Mouse (Mus musculus) liver, adult (tissue): ENCODE measurements around the gene Znfx1.

Experiments used
- GATA4 ChIP-seq: IDR thresholded peaks from 2 replicates; pipeline ENCODE4 v1.6.1; 2014; ENCODE audit warnings: mild to moderate bottlenecking, low read length; ENCODE audit not compliant: insufficient replicate concordance

Gene Znfx1

GRCm38 (mm10) chr2:167062965-167063880, at the start of gene Znfx1:
Gene Znfx1, minus strand, starts transcription at chr2:167063015.
- TF ChIP-seq GATA4, result no peak

GRCm38 (mm10) chr2:167112259-167112658, 49.4 kb upstream of the Znfx1 start:
- TF ChIP-seq GATA4, result no peak

GRCm38 (mm10) chr2:167109506-167109905, 46.7 kb upstream of the Znfx1 start:
- no peak for TF ChIP-seq GATA4

GRCm38 (mm10) chr2:167103546-167103945, 40.7 kb upstream of the Znfx1 start:
- TF ChIP-seq GATA4, result no peak

GRCm38 (mm10) chr2:167101743-167102441, 39.1 kb upstream of the Znfx1 start:
- TF ChIP-seq GATA4, result no peak

GRCm38 (mm10) chr2:167094688-167095087, 31.9 kb upstream of the Znfx1 start:
- no peak for TF ChIP-seq GATA4

GRCm38 (mm10) chr2:167093171-167093900, 30.5 kb upstream of the Znfx1 start:
- TF ChIP-seq GATA4, result no peak

GRCm38 (mm10) chr2:167090271-167090670, 27.5 kb upstream of the Znfx1 start:
- no peak for TF ChIP-seq GATA4

- TF ChIP-seq GATA4, result no peak
These were observed 24.0 kb upstream of the Znfx1 start for GRCm38 (mm10) chr2:167086836-167087235.

GRCm38 (mm10) chr2:167086092-167086491, 23.3 kb upstream of the Znfx1 start:
- TF ChIP-seq GATA4, result no peak

- no peak for TF ChIP-seq GATA4
These were observed 18.8 kb upstream of the Znfx1 start for GRCm38 (mm10) chr2:167081639-167082038.

- no peak for TF ChIP-seq GATA4
These were observed 18.3 kb upstream of the Znfx1 start for GRCm38 (mm10) chr2:167081135-167081534.

- no peak for TF ChIP-seq GATA4
These were observed 17.6 kb upstream of the Znfx1 start for GRCm38 (mm10) chr2:167080387-167080786.

GRCm38 (mm10) chr2:167079535-167080257, 16.9 kb upstream of the Znfx1 start:
- TF ChIP-seq GATA4, result no peak
